Mouse (Mus musculus) testis, adult 2 months (tissue): ENCODE measurements around the gene Exosc2. TPM values are rescaled to one million over a fixed set of nuclear protein-coding genes. Genes with fewer than 3 reads are reported as not detected.

ENCODE experiments used
- H3K27ac ChIP-seq: fragments of 200-500 bp; 2 replicates; pipeline ENCODE4 v1.5.1; 2012; ENCODE audit warnings: low read depth, low read length; ENCODE audit not compliant: control insufficient read depth, insufficient read depth
- H3K27me3 ChIP-seq: fragments of 200-500 bp; 2 replicates; pipeline ENCODE4 v1.6.1; 2012; ENCODE audit warnings: mild to moderate bottlenecking, low read length, moderate library complexity; ENCODE audit not compliant: control insufficient read depth, insufficient read depth
- H3K36me3 ChIP-seq: fragments of 200-500 bp; 2 replicates; pipeline ENCODE4 v1.6.1; 2012; ENCODE audit warnings: mild to moderate bottlenecking, low read length; ENCODE audit not compliant: control insufficient read depth, insufficient read depth
- H3K4me1 ChIP-seq: fragments of 200-500 bp; 2 replicates; pipeline ENCODE4 v1.6.1; 2012; ENCODE audit warnings: low read length; ENCODE audit not compliant: control insufficient read depth, insufficient read depth
- H3K4me3 ChIP-seq: fragments of 200-500 bp; 2 replicates; pipeline ENCODE4 v1.5.1; 2012; ENCODE audit warnings: low read depth, mild to moderate bottlenecking, low read length, moderate library complexity, mixed read lengths; ENCODE audit not compliant: control insufficient read depth
- CTCF ChIP-seq: fragments of 200-500 bp; IDR thresholded peaks from 2 replicates; pipeline ENCODE4 v1.5.1; 2012; ENCODE audit warnings: low read depth, mild to moderate bottlenecking, inconsistent platforms, low read length, moderate library complexity; ENCODE audit not compliant: control insufficient read depth, insufficient read depth, insufficient replicate concordance
- POLR2A ChIP-seq: fragments of 200-500 bp; IDR thresholded peaks from 2 replicates; pipeline ENCODE4 v1.6.1; 2012; ENCODE audit warnings: low read depth, mild to moderate bottlenecking, inconsistent platforms, low read length, moderate library complexity; ENCODE audit not compliant: control insufficient read depth
- polyA plus RNA-seq: library from polyadenylated mRNA; depleted of rRNA; stranded (reverse); fragments of >200 nt; gene quantifications from 2 replicates; pipeline ENCODE4 v1.2.3, GENCODE M21; 2012; rRNA removed

Gene Exosc2
- polyA plus RNA-seq, 1 experiment: 9.1 TPM

DNA sequence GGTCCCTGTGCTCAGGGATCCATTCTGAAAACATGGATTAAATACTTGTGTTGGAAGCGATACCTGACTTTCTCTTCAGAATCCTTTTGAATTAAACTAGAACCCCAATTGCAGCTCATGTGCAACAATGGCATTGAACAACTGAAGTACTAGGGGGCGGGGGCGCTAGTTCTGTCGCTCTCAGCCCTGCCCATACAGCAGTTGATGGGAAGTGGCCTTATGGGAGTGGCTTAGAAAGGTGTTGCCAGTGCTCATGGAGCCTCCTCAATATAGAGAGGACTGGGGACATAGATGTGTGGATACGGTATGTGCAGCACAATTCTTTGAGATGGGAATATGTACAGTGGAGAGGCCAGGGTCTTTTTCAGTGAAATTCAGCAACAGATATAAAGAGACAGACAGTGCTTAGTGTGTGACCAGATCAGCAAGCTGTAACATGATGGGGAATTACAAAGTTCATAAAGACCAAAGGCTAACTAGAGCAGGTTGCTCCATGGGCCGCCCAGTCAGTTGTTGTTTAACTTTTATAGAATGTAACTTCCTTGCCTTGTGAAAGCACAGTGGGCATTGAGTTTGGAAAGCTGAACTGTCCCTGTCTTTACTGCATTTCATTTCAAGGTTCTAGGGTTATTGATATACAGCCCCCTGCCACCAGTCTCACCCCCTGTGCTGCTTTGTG is 48.8 kb downstream of the Exosc2 start:
- H3K4me3 ChIP-seq: no peak overlapping the region
- no peaks in the 10 kb centered on the region for H3K4me1 ChIP-seq
- TF ChIP-seq CTCF: no peak
- no peak for TF ChIP-seq POLR2A
- H3K27ac ChIP-seq: no peak overlapping the region
- H3K27me3 ChIP-seq: no peaks in the 10 kb centered on the region
- H3K36me3 ChIP-seq: no peaks in the 10 kb centered on the region

DNA sequence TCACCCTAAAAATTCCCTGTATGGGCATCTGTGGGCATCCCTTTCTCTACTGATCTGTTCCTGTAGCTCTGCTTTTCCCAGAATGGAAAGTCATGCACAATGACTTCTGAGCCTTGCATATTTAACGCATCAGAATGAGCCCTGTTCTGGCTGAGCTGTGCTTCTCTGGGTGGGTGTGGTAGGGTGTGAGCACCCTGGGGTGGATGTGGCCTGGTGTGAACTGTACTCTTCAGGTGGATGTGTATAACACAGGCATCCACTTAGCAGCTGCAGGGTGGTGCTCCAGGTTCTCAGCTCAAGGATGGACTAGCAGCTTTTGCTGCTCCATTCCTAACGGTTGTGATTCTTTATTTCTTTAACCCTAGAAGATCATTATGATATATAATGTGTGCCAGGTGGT is 49.4 kb downstream of the Exosc2 start:
- no peaks in the 10 kb centered on the region for H3K36me3 ChIP-seq
- no peak for TF ChIP-seq CTCF
- TF ChIP-seq POLR2A: no peak
- no peak overlapping the region for H3K27ac ChIP-seq
- no peaks in the 10 kb centered on the region for H3K27me3 ChIP-seq
- no peaks in the 10 kb centered on the region for H3K4me1 ChIP-seq
- no peak overlapping the region for H3K4me3 ChIP-seq

DNA sequence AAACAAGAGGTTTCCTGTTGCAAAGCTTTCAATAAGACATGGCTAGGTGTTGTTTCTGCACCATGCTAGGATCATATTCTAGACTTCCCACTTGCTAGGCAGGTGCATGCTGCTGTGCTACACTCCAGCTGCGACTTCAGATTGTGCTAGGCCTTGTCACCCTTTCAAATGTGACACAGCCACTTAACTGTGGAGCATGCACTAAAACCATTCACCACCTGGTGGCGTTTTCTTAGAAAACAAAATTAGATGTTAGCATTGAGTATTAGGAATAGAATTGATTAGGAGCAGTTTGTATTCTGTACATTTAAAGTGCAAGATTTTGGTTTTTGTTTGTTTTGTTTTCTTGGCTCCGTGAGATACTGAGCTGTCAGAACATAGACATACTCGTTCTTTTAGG is 50.3 kb downstream of the Exosc2 start:
- Histone ChIP-seq H3K27me3 (no peaks in the 10 kb centered on the region), H3K4me1 (no peaks in the 10 kb centered on the region), H3K4me3 (no peak overlapping the region), H3K27ac (no peak overlapping the region), H3K36me3 (no peaks in the 10 kb centered on the region)
- no peak for TF ChIP-seq CTCF
- no peak for TF ChIP-seq POLR2A

DNA sequence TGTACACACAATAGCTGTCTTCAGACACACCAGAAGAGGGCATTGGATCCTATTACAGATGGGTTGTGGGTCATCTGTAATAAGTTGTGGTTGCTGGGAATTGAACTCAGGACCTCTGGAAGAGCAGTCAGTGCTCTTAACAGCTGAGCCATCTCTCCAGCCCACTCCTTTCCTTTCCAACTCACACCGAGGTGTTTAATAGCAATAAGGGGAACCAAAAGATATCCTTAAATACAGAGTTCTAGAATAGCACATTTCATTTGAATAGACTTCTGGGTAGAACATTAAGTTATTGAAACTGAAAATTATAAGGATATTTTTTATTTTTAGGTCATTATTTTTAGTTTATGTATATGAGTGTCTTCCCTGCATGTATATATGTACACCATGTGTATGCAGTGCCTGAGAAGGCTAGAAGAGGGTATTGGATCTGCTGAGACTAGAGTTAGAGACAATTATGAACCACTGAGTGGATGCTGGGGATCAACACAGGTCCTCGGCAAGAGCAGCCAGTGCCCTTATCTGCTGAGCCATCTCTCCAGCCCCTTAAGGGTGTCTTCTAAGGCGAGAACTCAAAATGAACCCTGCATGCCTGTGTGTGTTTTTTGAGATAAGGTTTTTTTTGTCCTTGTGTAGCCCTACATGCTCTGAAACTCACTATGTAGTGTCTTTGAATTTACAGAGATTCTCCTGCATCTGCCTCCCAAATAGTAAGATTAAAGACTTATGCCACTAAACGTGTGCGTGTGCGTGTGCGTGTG is 54.4 kb downstream of the Exosc2 start:
- Histone ChIP-seq H3K4me1 (no peaks in the 10 kb centered on the region), H3K27me3 (no peaks in the 10 kb centered on the region), H3K4me3 (no peak overlapping the region), H3K27ac (no peak overlapping the region), H3K36me3 (no peaks in the 10 kb centered on the region)
- TF ChIP-seq POLR2A (no peak), CTCF (no peak)

DNA sequence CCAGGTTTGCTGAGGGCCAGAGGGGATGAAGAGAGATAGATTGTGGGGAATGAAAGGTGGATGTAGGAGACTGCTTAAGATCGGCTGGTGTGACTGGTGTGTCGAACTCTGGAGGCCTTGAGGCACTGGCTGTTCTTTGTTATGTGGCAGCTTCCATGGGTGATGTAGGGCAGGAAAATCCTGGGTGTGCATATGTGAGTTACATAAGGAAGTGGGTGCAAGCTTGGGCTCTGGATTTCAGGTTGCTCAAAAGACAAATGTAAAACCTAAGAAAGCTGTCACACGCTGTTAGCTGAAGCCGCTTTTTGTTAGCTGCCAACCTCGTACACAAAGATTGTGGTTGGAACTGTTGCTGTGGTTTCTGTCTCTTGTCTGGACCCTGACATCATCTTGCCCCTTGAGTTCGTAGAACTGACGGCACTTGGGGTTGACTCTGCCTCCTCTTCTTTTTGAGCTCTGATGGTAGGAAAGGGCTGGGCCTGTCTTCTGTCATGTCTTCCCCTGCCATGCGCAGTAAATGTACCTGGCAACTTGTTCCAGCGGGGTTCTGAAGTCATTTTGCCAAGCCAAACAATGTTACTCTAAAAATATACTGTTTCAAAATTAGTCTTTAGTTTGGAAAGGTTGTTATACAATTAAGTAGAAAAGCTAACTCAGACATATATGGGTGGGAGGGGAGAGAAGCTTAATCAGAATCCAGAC is 57.2 kb downstream of the Exosc2 start:
- Histone ChIP-seq H3K36me3 (no peaks in the 10 kb centered on the region), H3K27me3 (no peaks in the 10 kb centered on the region), H3K4me1 (no peaks in the 10 kb centered on the region), H3K27ac (no peak overlapping the region), H3K4me3 (no peak overlapping the region)
- TF ChIP-seq POLR2A (no peak), CTCF (no peak)

DNA sequence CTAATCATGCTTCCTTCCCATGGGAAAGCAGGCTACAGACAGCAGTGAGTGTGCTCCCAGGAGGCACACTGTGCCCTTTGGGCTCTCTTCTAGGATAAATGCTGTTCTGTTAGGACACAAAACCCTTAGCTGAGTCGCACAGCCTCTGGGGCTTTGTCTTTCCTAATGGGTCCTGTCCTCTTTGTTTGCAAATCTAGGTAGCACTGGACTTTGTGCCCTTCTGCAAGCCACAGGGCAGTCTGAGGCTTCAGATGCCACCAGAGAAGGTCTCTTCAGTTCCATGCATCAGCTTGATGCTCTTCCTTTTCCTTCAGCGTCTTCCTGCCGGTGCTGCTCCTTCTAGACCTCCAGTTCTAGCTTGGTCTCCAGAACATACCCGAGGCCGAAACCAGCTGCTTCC is 60.1 kb downstream of the Exosc2 start:
- Histone ChIP-seq H3K27me3 (no peaks in the 10 kb centered on the region), H3K36me3 (no peaks in the 10 kb centered on the region)

More for the DNA sequence above, 60.1 kb downstream of the Exosc2 start:
- H3K4me1 ChIP-seq: no peaks in the 10 kb centered on the region
- no peak for TF ChIP-seq POLR2A
- TF ChIP-seq CTCF: no peak
- no peak overlapping the region for H3K27ac ChIP-seq
- no peak overlapping the region for H3K4me3 ChIP-seq

Other genes with a start within 250 kb of the Exosc2 start
- gene Ass1, start 200.5 kb upstream of the Exosc2 start, polyA plus RNA-seq: 34.6 and 39.8 TPM in 2 replicates
- 11.2 and 11.5 TPM in 2 replicates for gene Fubp3, start 98.1 kb upstream of the Exosc2 start, polyA plus RNA-seq
- gene Prdm12, start 30.7 kb upstream of the Exosc2 start, polyA plus RNA-seq: 0.11 TPM in 1 of 2 replicates, not detected in the other
- gene Abl1, start 17.7 kb downstream of the Exosc2 start, polyA plus RNA-seq: 47.4 and 49.6 TPM in 2 replicates
- gene Qrfp, start 139.9 kb downstream of the Exosc2 start, polyA plus RNA-seq: 0.02 TPM in 1 of 2 replicates, not detected in the other
- gene Fibcd1, start 175.3 kb downstream of the Exosc2 start, polyA plus RNA-seq: 0.51 and 0.54 TPM in 2 replicates
- 12.3 and 17.2 TPM in 2 replicates for gene Lamc3, start 216.6 kb downstream of the Exosc2 start, polyA plus RNA-seq